Mouse (Mus musculus) inflammation-experienced regulatory T-cells, adult 16 weeks (primary cell): Measurements from ENCODE around the gene Nacad. TPM values are rescaled to one million over a fixed set of nuclear protein-coding genes. Genes with fewer than 3 reads are reported as not detected.

ENCODE experiments used
- polyA plus RNA-seq: library from polyadenylated mRNA; unstranded; fragments of 100-300 nt; shearing (Covaris generic); gene quantifications from one replicate; pipeline ENCODE4 v1.2.1, GENCODE M21; 2017

Nacad gene
- 1.6 TPM for polyA plus RNA-seq

DNA sequence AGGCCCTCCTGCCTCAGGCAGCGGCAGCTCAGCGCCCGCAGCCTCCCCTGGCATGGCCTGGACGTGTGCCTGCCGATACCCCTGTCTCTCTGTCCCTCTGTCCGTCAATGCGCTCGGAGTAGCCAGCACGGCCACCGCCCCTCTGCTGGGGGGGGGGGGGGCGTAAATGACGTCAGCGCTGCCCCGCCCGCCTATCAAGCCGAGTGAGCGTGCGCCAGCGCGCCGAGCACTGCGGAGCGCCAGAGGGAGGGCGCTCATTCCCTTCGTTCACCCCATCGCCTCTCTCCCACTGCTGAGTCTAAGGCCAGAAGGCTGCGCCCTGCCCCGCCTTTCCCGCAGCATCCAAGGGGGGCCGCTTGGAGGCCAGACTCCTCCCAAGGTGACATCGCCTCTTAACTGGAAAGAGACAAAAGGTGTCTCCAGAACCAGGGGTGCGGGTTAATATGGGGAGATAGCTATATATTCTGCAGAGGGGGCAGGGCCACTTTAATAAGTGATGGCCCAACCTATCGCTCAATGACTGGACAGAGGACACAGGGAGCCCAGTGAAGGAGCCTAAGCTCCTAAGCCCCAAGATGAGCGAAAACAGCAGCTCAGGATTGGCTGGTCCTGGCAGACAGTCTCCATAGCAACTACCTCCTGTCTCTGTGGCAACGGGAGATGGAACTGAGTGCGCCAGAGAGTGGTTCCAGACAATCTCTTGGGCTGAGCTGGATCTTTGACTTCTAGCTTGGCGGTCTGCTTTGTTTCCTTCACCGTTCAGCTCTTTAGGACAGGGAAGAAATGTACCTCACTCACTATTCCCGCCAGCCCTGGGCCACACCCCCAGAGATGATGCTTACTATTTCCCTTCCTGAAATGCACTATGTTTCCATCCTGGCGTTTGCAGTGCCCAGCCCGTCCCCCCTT lies at the start of gene Nacad:
Gene Nacad, minus strand, starts transcription at position 563 of the 909 bp plus-strand sequence.

DNA sequence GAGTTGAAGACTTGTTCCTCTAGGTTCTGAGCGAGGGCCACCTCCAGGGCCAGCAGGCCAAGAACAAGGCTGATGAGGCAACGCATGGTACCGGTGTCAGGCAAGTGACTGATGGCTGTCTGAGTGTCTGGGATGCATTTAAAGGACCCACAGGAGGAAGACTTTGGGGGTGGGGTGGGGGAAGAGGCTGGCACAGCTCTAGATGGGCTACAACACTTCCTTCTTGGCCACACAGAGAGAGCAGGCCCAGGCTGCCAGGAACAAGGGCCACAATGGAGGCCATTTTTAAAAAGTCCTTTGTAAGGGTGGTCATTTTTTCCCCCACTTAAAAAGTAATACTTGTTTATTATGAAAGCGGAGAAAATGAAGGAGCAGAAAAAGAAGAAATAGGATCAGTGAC lies 32.7 kb upstream of the Nacad start, which contains the start of gene Wap:
Gene Wap, minus strand, starts transcription at position 101 of the 400 bp plus-strand sequence.

DNA sequence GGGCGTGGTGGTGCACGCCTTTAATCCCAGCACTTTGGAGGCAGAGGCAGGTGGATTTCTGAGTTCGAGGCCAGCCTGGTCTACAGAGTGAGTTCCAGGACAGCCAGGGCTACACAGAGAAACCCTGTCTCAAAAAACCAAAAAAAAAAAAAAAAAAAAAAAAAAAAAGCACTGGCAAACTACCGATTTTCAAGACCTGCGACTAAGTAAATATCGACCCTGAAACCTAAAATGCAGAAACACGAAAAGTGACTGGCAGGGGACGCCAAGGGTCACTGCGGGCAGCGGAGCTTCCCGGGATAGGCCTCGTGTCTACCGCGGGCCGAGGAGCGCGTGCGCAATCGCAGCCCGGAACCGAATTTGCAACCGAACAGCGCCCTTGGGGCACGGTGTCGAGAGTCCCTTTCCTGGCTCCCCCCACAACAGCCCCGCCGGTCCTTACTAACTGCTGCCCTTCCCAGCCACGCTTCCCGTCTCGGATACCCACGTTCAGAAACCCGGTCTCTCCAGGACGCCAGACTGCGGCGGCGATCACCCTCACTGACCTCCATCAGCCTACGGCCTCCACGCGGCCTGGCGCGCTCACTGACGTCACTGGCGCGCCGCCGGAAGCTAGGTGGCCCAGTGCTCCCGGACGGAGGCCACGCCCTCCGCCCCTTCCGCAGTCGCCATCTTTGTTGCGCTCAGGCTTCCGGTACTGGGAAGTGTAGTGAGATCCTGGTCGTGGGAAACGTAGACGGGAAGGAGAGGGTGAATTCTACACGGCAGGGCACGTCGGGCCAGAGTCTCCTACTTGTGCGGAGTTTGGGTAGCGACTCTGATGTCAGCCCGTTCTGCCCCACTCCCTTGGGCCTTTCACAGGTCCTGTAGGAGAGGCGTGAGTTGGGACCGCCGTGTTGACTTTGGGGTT lies 19.9 kb upstream of the Nacad start, which contains the start of gene Tbrg4:
Gene Tbrg4, minus strand, starts transcription at position 590 of the 910 bp plus-strand sequence.

Other genes with a start within 250 kb of the Nacad start
- 28.4 TPM for gene Zmiz2, start 217.0 kb downstream of the Nacad start, polyA plus RNA-seq
- 4,290 TPM for gene Ppia, start 190.6 kb downstream of the Nacad start, polyA plus RNA-seq
- gene H2afv, start 161.6 kb downstream of the Nacad start, polyA plus RNA-seq, result 172 TPM
- 7.6 TPM for gene Purb, start 130.1 kb downstream of the Nacad start, polyA plus RNA-seq
- 216 TPM for gene Myo1g, start 85.1 kb downstream of the Nacad start, polyA plus RNA-seq
- 382 TPM for gene Ccm2, start 59.2 kb downstream of the Nacad start, polyA plus RNA-seq
- gene Tbrg4, start 20.0 kb upstream of the Nacad start, polyA plus RNA-seq, result 13.4 TPM
- not detected for gene Wap, start 32.6 kb upstream of the Nacad start, polyA plus RNA-seq
- gene Ramp3, start 52.5 kb upstream of the Nacad start, polyA plus RNA-seq, result 7.6 TPM
- not detected for gene Gm11983, start 231.6 kb upstream of the Nacad start, polyA plus RNA-seq